Mouse (Mus musculus): Measurements from ENCODE around the gene Alox12.

DNA sequence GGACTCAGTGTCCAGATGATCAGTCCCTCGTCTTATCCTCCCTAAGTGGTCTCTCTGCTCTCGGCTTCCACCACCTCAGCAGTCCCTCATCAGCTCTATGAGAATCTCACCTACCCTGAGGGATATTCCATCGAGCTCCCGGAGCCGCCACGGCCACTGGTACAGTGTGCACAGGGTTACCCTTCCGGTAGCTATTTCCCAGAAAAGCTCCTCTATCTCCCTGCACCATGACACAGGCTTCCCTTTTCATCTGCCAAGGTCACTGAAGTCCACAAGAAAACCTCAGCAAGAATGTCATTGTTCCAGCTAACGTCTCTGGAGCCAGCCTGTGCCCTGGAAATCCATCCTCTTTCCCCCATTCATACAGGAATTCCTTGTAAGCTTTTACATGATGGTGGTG, 3.3 kb downstream of the Alox12 start:
- TF ChIP-seq POLR2A (IDR thresholded peaks at IDR 0.05; ENCODE audit: borderline replicate concordance, extremely low read depth, insufficient read depth, insufficient read length, poor library complexity, severe bottlenecking) (no peak), CTCF (IDR thresholded peaks at IDR 0.05; ENCODE audit: borderline replicate concordance, extremely low read depth, insufficient read depth, insufficient read length) (no peak)

Measured in brain, embryonic 14.5 days (tissue).